Mouse (Mus musculus) heart, adult 2 months (tissue): ENCODE data around the gene Gm853.

Source experiments
- CTCF ChIP-seq: fragments of 200-600 bp; IDR thresholded peaks from 2 replicates; pipeline ENCODE4 v1.8.1; 2022; ENCODE audit warnings: antibody characterized with exemption, mild to moderate bottlenecking, moderate library complexity
- EP300 ChIP-seq: fragments of 200-500 bp; IDR thresholded peaks from 2 replicates; pipeline ENCODE4 v1.6.1; 2011; ENCODE audit warnings: low read depth, low read length, control low read depth; ENCODE audit not compliant: insufficient read depth

GRCm38 (mm10) chr4:130270089-130270488 lies 47.9 kb upstream of the Gm853 start:
- no peak for TF ChIP-seq CTCF
- TF ChIP-seq EP300: no peak
